Mouse (Mus musculus) heart, embryonic 14.5 days (tissue): ENCODE data around the gene Arhgap10. TPM values are rescaled to one million over a fixed set of nuclear protein-coding genes. Genes with fewer than 3 reads are reported as not detected.

Experiments used
- ATAC-seq: fragments of 200-750 bp; cut with Nextera tagmentation; 2 replicates; pipeline ENCODE4 v1.8.0; 2017; ENCODE audit warnings: low read depth, moderate TSS enrichment; ENCODE audit not compliant: insufficient number of reproducible peaks, insufficient read depth, low FRiP score
- H3K27ac ChIP-seq, 2 experiments: fragments of 200-500 bp in 1 of 2; fragments of 300-500 bp in 1 of 2; sonication (generic) in 1 of 2; replicated peaks in 1 of 2; 2 replicates each; pipeline ENCODE4 v1.5.1; 2012 to 2014; ENCODE audit warnings: low read depth in 2 of 2, low read length in 2 of 2, control low read depth in 1 of 2, mild to moderate bottlenecking in 1 of 2, mixed read lengths in 1 of 2; ENCODE audit not compliant: control insufficient read depth in 1 of 2, insufficient read depth in 1 of 2
- H3K27me3 ChIP-seq: fragments of 300-500 bp; sonication (generic); 2 replicates; pipeline ENCODE4 v1.6.1; 2014; ENCODE audit warnings: mild to moderate bottlenecking, low read length, control low read depth; ENCODE audit not compliant: control insufficient read depth, insufficient read depth
- H3K36me3 ChIP-seq: fragments of 300-500 bp; sonication (generic); 2 replicates; pipeline ENCODE4 v1.6.1; 2014; ENCODE audit warnings: mild to moderate bottlenecking, control low read depth, low read length, mixed read lengths; ENCODE audit not compliant: control insufficient read depth, insufficient read depth
- H3K4me1 ChIP-seq, 2 experiments: fragments of 200-500 bp in 1 of 2; fragments of 300-500 bp in 1 of 2; sonication (generic) in 1 of 2; 2 replicates each; pipeline ENCODE4 v1.6.1; 2012 to 2014; ENCODE audit warnings: low read length in 2 of 2, control low read depth in 1 of 2, mixed read lengths in 1 of 2; ENCODE audit not compliant: control insufficient read depth in 2 of 2, insufficient read depth in 2 of 2
- H3K4me2 ChIP-seq: fragments of 300-500 bp; sonication (generic); 2 replicates; pipeline ENCODE4 v1.6.1; 2014; ENCODE audit warnings: mild to moderate bottlenecking, low read length
- H3K4me3 ChIP-seq, 2 experiments: fragments of 200-500 bp in 1 of 2; fragments of 300-500 bp in 1 of 2; sonication (generic) in 1 of 2; 2 replicates each; pipeline ENCODE4 v1.5.1; 2012 to 2014; ENCODE audit warnings: low read length in 2 of 2, mild to moderate bottlenecking in 2 of 2, control low read depth in 1 of 2, low read depth in 1 of 2, moderate library complexity in 1 of 2; ENCODE audit not compliant: control insufficient read depth in 1 of 2, insufficient read depth in 1 of 2
- H3K9ac ChIP-seq: fragments of 300-500 bp; sonication (generic); 2 replicates; pipeline ENCODE4 v1.6.1; 2014; ENCODE audit warnings: mild to moderate bottlenecking, low read length
- H3K9me3 ChIP-seq: fragments of 300-500 bp; sonication (generic); 2 replicates; pipeline ENCODE4 v1.6.1; 2016; ENCODE audit warnings: low read length, control low read depth; ENCODE audit not compliant: control insufficient read depth
- WGBS: fragments of 180-500 bp; shearing (Covaris S2); extraction: QIAGEN DNeasy Blood & Tissue Kit; methylation state at CpG from one replicate; pipeline ENCODE4 v1.1.7; 2014; 5-methylcytosine and 5-hydroxymethylcytosine counted together
- polyA plus RNA-seq: library from polyadenylated mRNA; unstranded; fragments of >200 nt; fragmentation: Nextera tagmentation; extraction: Ambion mirVana; gene quantifications from 2 replicates; pipeline ENCODE4 v1.2.1, GENCODE M21; 2014

Arhgap10 gene
- polyA plus RNA-seq, 1 experiment from 2014 or later: 26.2 TPM

DNA sequence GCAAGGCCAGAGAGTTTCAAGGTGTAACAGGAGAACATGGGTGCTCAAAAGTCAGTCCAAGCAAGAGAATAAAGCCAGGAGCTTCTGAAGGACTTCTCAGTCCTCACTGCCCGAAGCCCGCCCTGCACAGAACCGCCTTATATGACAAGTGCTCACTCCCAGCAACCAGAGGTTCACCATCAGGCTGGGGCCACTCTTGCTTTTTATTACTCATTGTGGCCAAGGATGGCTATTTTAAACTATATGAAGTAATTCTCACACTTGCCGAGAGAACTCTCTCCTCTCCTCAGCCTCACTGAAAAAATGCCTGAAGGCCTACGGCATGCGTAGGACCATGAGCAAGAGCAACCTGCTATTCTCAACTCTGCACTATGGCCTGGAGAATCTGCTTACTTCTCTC lies 133.7 kb downstream of the Arhgap10 start:
- peaks cover 58% of the 10 kb centered on the region for H3K36me3 ChIP-seq

DNA sequence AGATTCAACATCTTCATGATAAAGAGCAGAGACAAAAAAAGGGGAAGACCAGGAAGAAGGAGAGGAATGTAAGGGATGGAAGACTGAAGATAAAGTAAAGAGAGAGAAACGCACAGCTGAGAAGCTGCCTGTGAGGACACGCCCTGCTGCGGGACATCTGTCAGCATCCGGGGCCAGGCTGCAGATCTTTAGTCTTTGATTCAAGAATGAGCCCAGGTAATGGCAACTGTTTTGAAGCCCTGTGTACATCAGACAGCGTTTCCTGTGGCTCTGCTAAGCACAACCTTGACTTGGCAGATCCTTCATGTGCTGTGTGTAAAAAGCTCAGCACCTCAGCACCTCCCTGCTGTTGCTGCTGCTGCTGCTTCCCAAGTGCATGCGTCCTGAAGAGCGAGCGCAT lies 134.1 kb downstream of the Arhgap10 start:
- peaks cover 3 to 10% of the 10 kb centered on the region in 2 experiments; a peak in 3 of 4 replicates for H3K4me1 ChIP-seq
- no peak overlapping the region for H3K9ac ChIP-seq
- no peak overlapping the region for H3K4me3 ChIP-seq
- H3K9me3 ChIP-seq: no peaks in the 10 kb centered on the region
- H3K36me3 ChIP-seq: peaks cover 61% of the 10 kb centered on the region
- WGBS: 71% methylated on average over 8 of the region's 8 CpGs
- no peak overlapping the region for H3K4me2 ChIP-seq
- no peaks in the 10 kb centered on the region for H3K27me3 ChIP-seq
- no peak overlapping the region for H3K27ac ChIP-seq
- no peak for ATAC-seq

More for the DNA sequence above, 133.7 kb downstream of the Arhgap10 start:
- no peaks in the 10 kb centered on the region for H3K9me3 ChIP-seq
- 83% methylated on average over 6 of the region's 6 CpGs for WGBS
- no peak overlapping the region for H3K4me2 ChIP-seq
- ATAC-seq: no peak
- no peaks in the 10 kb centered on the region for H3K27me3 ChIP-seq
- no peak overlapping the region for H3K4me3 ChIP-seq
- no peak overlapping the region for H3K9ac ChIP-seq
- no peak overlapping the region for H3K27ac ChIP-seq
- peaks cover 3 to 10% of the 10 kb centered on the region in 2 experiments; a peak in 3 of 4 replicates for H3K4me1 ChIP-seq

GRCm38 (mm10) chr8:77380844-77381243 lies 136.9 kb downstream of the Arhgap10 start:
- H3K36me3 ChIP-seq: peaks cover 56% of the 10 kb centered on the region
- no peak overlapping the region for H3K27ac ChIP-seq
- 0 out of 2 replicates have a peak, but pooled peaks cover 4% of the 10 kb centered on the region for H3K9me3 ChIP-seq
- peaks cover 8 to 21% of the 10 kb centered on the region in 2 experiments for H3K4me1 ChIP-seq
- H3K27me3 ChIP-seq: no peaks in the 10 kb centered on the region
- H3K4me3 ChIP-seq: no peak overlapping the region
- 69% methylated on average over 6 of the region's 6 CpGs for WGBS
- H3K9ac ChIP-seq: no peak overlapping the region
- no peak for ATAC-seq
- H3K4me2 ChIP-seq: no peak overlapping the region

DNA sequence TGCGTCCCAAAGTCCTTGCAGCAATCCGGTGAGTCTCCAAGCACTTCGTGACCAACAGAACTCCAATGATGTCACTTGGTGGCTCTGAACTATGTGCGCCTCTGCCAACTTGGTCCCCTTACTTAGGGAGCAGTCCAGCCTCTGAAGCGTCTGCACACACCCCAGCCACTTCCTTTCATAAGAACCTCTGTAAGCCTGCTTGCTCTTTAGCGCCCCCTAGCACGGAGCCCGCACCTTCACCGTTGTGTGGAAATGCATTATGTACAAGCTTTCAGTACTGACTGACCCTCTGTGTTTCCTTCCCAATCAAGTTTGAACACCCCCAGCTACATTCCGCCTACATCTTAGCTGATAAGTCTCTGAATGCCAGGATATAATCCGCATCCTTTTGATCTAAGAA lies 138.5 kb downstream of the Arhgap10 start:
- H3K4me3 ChIP-seq: no peak overlapping the region
- WGBS: 60% methylated on average over 11 of the region's 11 CpGs
- H3K4me1 ChIP-seq: peaks cover 11 to 26% of the 10 kb centered on the region in 2 experiments
- no peak overlapping the region for H3K4me2 ChIP-seq
- no peak overlapping the region for H3K9ac ChIP-seq
- no peaks in the 10 kb centered on the region for H3K27me3 ChIP-seq
- H3K9me3 ChIP-seq: 0 out of 2 replicates have a peak, but pooled peaks cover 4% of the 10 kb centered on the region
- peaks cover 52% of the 10 kb centered on the region for H3K36me3 ChIP-seq
- ATAC-seq: no peak
- H3K27ac ChIP-seq: no peak overlapping the region

DNA sequence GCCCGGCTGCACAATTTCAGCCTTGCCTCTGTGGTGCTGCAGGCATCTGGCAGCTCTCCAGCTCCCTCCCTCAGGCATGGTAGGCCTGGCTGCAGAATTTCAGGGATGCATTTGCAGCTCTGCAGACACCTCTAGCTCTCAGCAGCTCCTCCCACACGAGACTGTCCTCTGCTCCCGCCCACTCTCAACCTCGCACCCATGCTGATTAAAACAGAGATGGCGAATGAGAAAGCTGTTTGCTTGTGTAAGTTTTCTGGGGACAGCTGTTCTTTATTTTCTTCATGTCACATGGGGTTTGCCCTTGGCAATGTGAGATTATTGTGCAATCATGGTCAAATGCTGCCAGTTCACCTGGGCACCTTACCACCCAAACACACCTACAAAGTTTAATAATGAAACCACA lies 141.3 kb downstream of the Arhgap10 start:
- 0 out of 2 replicates have a peak, but pooled peaks cover 4% of the 10 kb centered on the region for H3K9me3 ChIP-seq
- H3K9ac ChIP-seq: no peak overlapping the region
- peaks cover 46% of the 10 kb centered on the region for H3K36me3 ChIP-seq
- 0 out of 2 replicates have a peak overlapping the region, but pooled peaks have one; percentile 29 for H3K4me2 ChIP-seq
- peaks cover 11 to 19% of the 10 kb centered on the region in 2 experiments for H3K4me1 ChIP-seq
- H3K27ac ChIP-seq: peak overlapping the region; percentile 37 to 41; a peak in 3 of 4 replicates
- peak; percentile 55; the same call in 1 of the 2 replicates for ATAC-seq
- H3K4me3 ChIP-seq: no peak overlapping the region
- WGBS: 7% methylated on average over 5 of the region's 5 CpGs
- no peaks in the 10 kb centered on the region for H3K27me3 ChIP-seq

GRCm38 (mm10) chr8:77375999-77376398 lies 141.8 kb downstream of the Arhgap10 start:
- no peaks in the 10 kb centered on the region for H3K27me3 ChIP-seq
- no peak overlapping the region for H3K4me3 ChIP-seq
- no peak for ATAC-seq
- peaks cover 41% of the 10 kb centered on the region for H3K36me3 ChIP-seq
- 66% methylated on average over 2 of the region's 2 CpGs for WGBS
- H3K9me3 ChIP-seq: 0 out of 2 replicates have a peak, but pooled peaks cover 4% of the 10 kb centered on the region
- no peak overlapping the region for H3K9ac ChIP-seq
- peaks cover 11 to 19% of the 10 kb centered on the region in 2 experiments for H3K4me1 ChIP-seq
- 0 out of 2 replicates have a peak overlapping the region, but pooled peaks have one; percentile 29 for H3K4me2 ChIP-seq
- H3K27ac ChIP-seq: peak overlapping the region; percentile 12 to 13; a peak in 1 of 4 replicates

DNA sequence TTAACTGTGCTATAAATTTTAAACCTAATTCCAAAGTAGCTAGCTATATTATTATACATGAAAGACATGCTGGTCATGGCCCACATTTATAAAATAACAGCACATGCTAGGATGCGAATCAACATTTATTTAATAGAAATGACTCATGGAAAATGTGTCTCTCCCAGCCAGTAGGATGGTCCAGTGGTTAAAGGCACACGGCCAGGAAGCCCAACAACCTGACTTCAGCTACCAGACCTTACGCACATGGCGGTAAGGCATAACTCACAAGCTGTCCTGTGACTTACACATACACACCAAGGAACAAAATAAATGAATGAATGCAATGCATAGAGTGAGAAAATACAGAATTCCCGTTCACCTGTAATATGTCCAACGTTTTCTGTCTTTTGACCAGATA lies 146.7 kb downstream of the Arhgap10 start:
- no peak for ATAC-seq
- Histone ChIP-seq H3K27ac (no peak overlapping the region), H3K9me3 (no peaks in the 10 kb centered on the region), H3K4me2 (no peak overlapping the region), H3K9ac (no peak overlapping the region), H3K36me3 (peaks cover 20% of the 10 kb centered on the region), H3K27me3 (no peaks in the 10 kb centered on the region), H3K4me3 (no peak overlapping the region), H3K4me1 (peaks cover 11 to 17% of the 10 kb centered on the region in 2 experiments)
- 90% methylated on average over 6 of the region's 6 CpGs for WGBS

DNA sequence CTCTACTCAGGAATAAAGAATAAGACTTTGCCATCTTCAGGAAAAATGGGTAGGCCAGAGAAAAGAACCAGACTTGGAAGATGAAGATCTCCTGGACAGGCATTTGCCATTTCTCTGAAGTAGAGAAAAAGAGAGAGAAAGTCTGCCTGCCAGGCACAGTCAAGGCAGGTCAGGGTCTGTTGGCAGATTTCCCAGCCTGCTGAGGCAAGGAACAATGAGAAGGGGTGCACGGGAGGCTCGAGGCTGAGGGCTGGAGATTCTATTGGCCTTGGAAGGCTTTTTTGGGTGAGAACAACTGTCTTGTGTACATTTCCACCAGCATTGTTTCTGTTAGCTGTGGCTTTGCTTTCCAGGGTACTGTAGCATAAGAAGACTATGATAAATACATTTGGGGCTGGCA lies 147.4 kb downstream of the Arhgap10 start:
- Histone ChIP-seq H3K9ac (no peak overlapping the region), H3K27me3 (no peaks in the 10 kb centered on the region), H3K4me1 (peaks cover 7 to 10% of the 10 kb centered on the region in 2 experiments), H3K27ac (no peak overlapping the region), H3K36me3 (peaks cover 20% of the 10 kb centered on the region), H3K4me2 (no peak overlapping the region), H3K9me3 (no peaks in the 10 kb centered on the region), H3K4me3 (no peak overlapping the region)
- 9% methylated on average over 2 of the region's 2 CpGs for WGBS
- no peak for ATAC-seq
